Mouse (Mus musculus): ENCODE results near the gene Manea.
"Not testable (repeated sequence)": the region's sequence is repeated elsewhere in the genome, so short reads cannot be mapped to it uniquely, and the experiment has no call there.

- not testable (repeated sequence) for TF ChIP-seq CTCF (IDR thresholded peaks at IDR 0.05; ENCODE audit: low read depth, low read length); TAL1 (conservative IDR thresholded peaks at IDR 0.05; ENCODE audit: low read depth, low read length); GATA1 (IDR thresholded peaks at IDR 0.05; ENCODE audit: borderline replicate concordance, low read length); POLR2AphosphoS5 (IDR thresholded peaks at IDR 0.05; ENCODE audit: insufficient replicate concordance, low read depth, low read length)
Measured at GRCm38 (mm10) chr4:26304731-26305130, 42.0 kb downstream of the Manea start.

Measured in G1E (cell line).